Mouse (Mus musculus) liver, embryonic 11.5 days (tissue): ENCODE measurements around the gene Fam124b. TPM values are rescaled to one million over a fixed set of nuclear protein-coding genes. Genes with fewer than 3 reads are reported as not detected.

ENCODE experiments used
- ATAC-seq: fragments of 200-750 bp; cut with Nextera tagmentation; replicated peaks from 2 replicates; pipeline ENCODE4 v1.8.0; 2017; ENCODE audit warnings: moderate number of reproducible peaks, mild to moderate bottlenecking, moderate TSS enrichment, moderate library complexity; ENCODE audit not compliant: low FRiP score
- DNase-seq: peaks from one replicate; pipeline ENCODE4 v3.0.0-alpha.2; 2017; ENCODE audit warnings: low spot score
- H3K27ac ChIP-seq: fragments of 300-500 bp; sonication (generic); 2 replicates; pipeline ENCODE4 v1.5.1; 2014; ENCODE audit warnings: mild to moderate bottlenecking, low read depth, low read length, control low read depth
- H3K27me3 ChIP-seq: fragments of 300-500 bp; sonication (generic); replicated peaks from 2 replicates; pipeline ENCODE4 v1.6.1; 2014; ENCODE audit warnings: low read length, mixed read lengths; ENCODE audit not compliant: control insufficient read depth, insufficient read depth
- H3K36me3 ChIP-seq: fragments of 300-500 bp; sonication (generic); 2 replicates; pipeline ENCODE4 v1.6.1; 2014; ENCODE audit warnings: mild to moderate bottlenecking, low read length, moderate library complexity, mixed read lengths; ENCODE audit not compliant: control insufficient read depth, insufficient read depth
- H3K4me1 ChIP-seq: fragments of 300-500 bp; sonication (generic); replicated peaks from 2 replicates; pipeline ENCODE4 v1.6.1; 2014; ENCODE audit warnings: low read length, mixed read lengths; ENCODE audit not compliant: control insufficient read depth, insufficient read depth
- H3K4me2 ChIP-seq: fragments of 300-500 bp; sonication (generic); 2 replicates; pipeline ENCODE4 v1.6.1; 2014; ENCODE audit warnings: mild to moderate bottlenecking, control low read depth, moderate library complexity
- H3K4me3 ChIP-seq: fragments of 300-500 bp; sonication (generic); 2 replicates; pipeline ENCODE4 v1.5.1; 2014; ENCODE audit warnings: low read depth, low read length, control low read depth
- H3K9ac ChIP-seq: fragments of 300-500 bp; sonication (generic); 2 replicates; pipeline ENCODE4 v1.6.1; 2014; ENCODE audit warnings: low read depth, low read length, control low read depth
- H3K9me3 ChIP-seq: fragments of 300-500 bp; sonication (generic); 2 replicates; pipeline ENCODE4 v1.6.1; 2016; ENCODE audit warnings: low read length, inconsistent platforms, mixed read lengths; ENCODE audit not compliant: control insufficient read depth
- WGBS: fragments of 180-500 bp; shearing (Covaris S2); extraction: QIAGEN DNeasy Blood & Tissue Kit; methylation state at CpG from one replicate; pipeline ENCODE4 v1.1.7; 2014; 5-methylcytosine and 5-hydroxymethylcytosine counted together
- polyA plus RNA-seq: library from polyadenylated mRNA; unstranded; fragments of >200 nt; fragmentation: Nextera tagmentation; extraction: Ambion mirVana; gene quantifications from 2 replicates; pipeline ENCODE4 v1.2.1, GENCODE M21; 2014

Gene Fam124b
- polyA plus RNA-seq, result 0.08 TPM in 1 of 2 replicates, not detected in the other

DNA sequence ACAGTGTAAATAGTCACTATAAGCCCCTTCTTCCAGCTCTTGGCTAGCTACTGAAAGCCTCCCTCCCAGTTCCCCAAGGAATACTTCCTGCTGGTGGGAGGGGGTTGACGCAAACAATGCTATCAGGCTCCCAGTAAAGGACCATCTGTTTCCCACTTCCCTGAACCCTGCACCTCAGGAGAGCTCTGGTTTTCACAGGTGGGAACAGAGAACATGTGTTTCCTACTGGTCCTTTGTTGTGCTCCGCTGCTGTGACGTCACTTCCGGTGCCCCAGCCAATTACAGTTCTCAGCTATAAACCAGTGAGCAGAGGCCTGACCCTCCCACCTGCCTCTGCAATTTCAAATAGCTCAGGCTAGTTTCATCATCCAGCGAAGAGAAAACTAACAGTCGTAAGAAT lies at the start of gene Fam124b:
Gene Fam124b (minus strand): TSS at position 206 of the 400 bp plus-strand sequence.
- Histone ChIP-seq H3K4me1 (no peaks in the 10 kb centered on the region), H3K4me3 (no peak within 1 kb of the TSS), H3K36me3 (no peaks in the 10 kb centered on the region), H3K9me3 (no peaks in the 10 kb centered on the region), H3K9ac (no peak within 1 kb of the TSS), H3K27me3 (no peaks in the 10 kb centered on the region), H3K27ac (no peak within 1 kb of the TSS), H3K4me2 (no peak within 1 kb of the TSS)
- DNase-seq (no peak), ATAC-seq (peak; percentile 54)
- 45% methylated on average over 6 of the region's 6 CpGs for WGBS

GRCm38 (mm10) chr1:80260443-80260842 lies 42.2 kb upstream of the Fam124b start:
- no peak for ATAC-seq
- 78% methylated on average over 1 of the region's 1 CpGs for WGBS
- H3K36me3 ChIP-seq, result no peaks in the 10 kb centered on the region

GRCm38 (mm10) chr1:80258632-80259031 lies 40.4 kb upstream of the Fam124b start:
- ATAC-seq, result no peak
- Histone ChIP-seq H3K27ac (no peak overlapping the region), H3K36me3 (no peaks in the 10 kb centered on the region), H3K9me3 (no peaks in the 10 kb centered on the region), H3K4me2 (no peak overlapping the region), H3K9ac (no peak overlapping the region), H3K27me3 (no peaks in the 10 kb centered on the region), H3K4me1 (no peaks in the 10 kb centered on the region), H3K4me3 (no peak overlapping the region)
- no peak for DNase-seq
- WGBS, result 81% methylated on average over 4 of the region's 4 CpGs

More at GRCm38 (mm10) chr1:80260443-80260842, 42.2 kb upstream of the Fam124b start:
- Histone ChIP-seq H3K9ac (no peak overlapping the region), H3K4me2 (no peak overlapping the region), H3K4me3 (no peak overlapping the region), H3K27me3 (no peaks in the 10 kb centered on the region), H3K9me3 (no peaks in the 10 kb centered on the region), H3K27ac (no peak overlapping the region), H3K4me1 (no peaks in the 10 kb centered on the region)
- DNase-seq, result no peak

DNA sequence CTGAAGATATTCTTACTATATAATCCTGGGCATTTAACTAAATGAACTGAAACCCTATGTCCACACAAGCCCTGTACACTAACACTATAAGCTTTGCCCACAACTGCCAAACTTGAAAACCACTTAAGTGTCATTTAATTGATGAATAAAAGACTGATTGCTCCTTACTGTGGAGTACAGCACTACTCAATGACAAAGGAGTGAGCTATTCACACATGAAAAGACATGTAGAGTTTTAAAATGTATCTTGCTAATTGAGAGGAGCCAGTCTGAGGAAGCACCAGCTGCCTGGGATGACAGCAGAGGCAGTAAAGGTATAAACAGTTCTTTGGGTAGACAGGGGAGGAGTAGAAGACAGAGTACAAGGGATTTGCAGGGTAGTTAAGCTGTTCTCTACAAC lies 35.0 kb upstream of the Fam124b start:
- H3K4me3 ChIP-seq, result no peak overlapping the region
- H3K36me3 ChIP-seq, result no peaks in the 10 kb centered on the region
- H3K9me3 ChIP-seq, result no peaks in the 10 kb centered on the region
- H3K9ac ChIP-seq, result no peak overlapping the region
- H3K4me1 ChIP-seq, result no peaks in the 10 kb centered on the region
- DNase-seq, result no peak
- no peaks in the 10 kb centered on the region for H3K27me3 ChIP-seq
- ATAC-seq, result no peak
- no peak overlapping the region for H3K27ac ChIP-seq
- H3K4me2 ChIP-seq, result no peak overlapping the region

- ATAC-seq (no peak), DNase-seq (no peak)
- H3K36me3 ChIP-seq, result no peaks in the 10 kb centered on the region
- no peak overlapping the region for H3K4me2 ChIP-seq
- WGBS, result 80% methylated on average over 5 of the region's 5 CpGs
- H3K4me3 ChIP-seq, result no peak overlapping the region
- no peaks in the 10 kb centered on the region for H3K9me3 ChIP-seq
- no peak overlapping the region for H3K9ac ChIP-seq
- H3K27ac ChIP-seq, result no peak overlapping the region
- no peaks in the 10 kb centered on the region for H3K27me3 ChIP-seq
- H3K4me1 ChIP-seq, result no peaks in the 10 kb centered on the region
These were observed 32.0 kb upstream of the Fam124b start for GRCm38 (mm10) chr1:80250247-80250646.

GRCm38 (mm10) chr1:80247131-80247530 lies 28.9 kb upstream of the Fam124b start:
- Histone ChIP-seq H3K36me3 (no peaks in the 10 kb centered on the region), H3K4me1 (no peaks in the 10 kb centered on the region), H3K9ac (no peak overlapping the region), H3K4me3 (no peak overlapping the region), H3K27me3 (no peaks in the 10 kb centered on the region), H3K4me2 (no peak overlapping the region), H3K27ac (no peak overlapping the region), H3K9me3 (no peaks in the 10 kb centered on the region)
- no peak for ATAC-seq
- no peak for DNase-seq

GRCm38 (mm10) chr1:80244123-80244522 lies 25.9 kb upstream of the Fam124b start:
- ATAC-seq (no peak), DNase-seq (no peak)
- Histone ChIP-seq H3K9ac (no peak overlapping the region), H3K4me2 (no peak overlapping the region), H3K27me3 (no peaks in the 10 kb centered on the region), H3K9me3 (no peaks in the 10 kb centered on the region), H3K4me1 (no peaks in the 10 kb centered on the region), H3K36me3 (no peaks in the 10 kb centered on the region), H3K27ac (no peak overlapping the region), H3K4me3 (no peak overlapping the region)
- WGBS, result 54% methylated on average over 3 of the region's 3 CpGs

GRCm38 (mm10) chr1:80241579-80241978 lies 23.3 kb upstream of the Fam124b start:
- no peak overlapping the region for H3K4me3 ChIP-seq
- DNase-seq (no peak), ATAC-seq (no peak)
- WGBS, result 85% methylated on average over 6 of the region's 6 CpGs
- H3K9ac ChIP-seq, result no peak overlapping the region
- H3K27me3 ChIP-seq, result no peaks in the 10 kb centered on the region
- no peaks in the 10 kb centered on the region for H3K36me3 ChIP-seq
- H3K4me1 ChIP-seq, result no peaks in the 10 kb centered on the region
- no peak overlapping the region for H3K27ac ChIP-seq
- no peak overlapping the region for H3K4me2 ChIP-seq
- H3K9me3 ChIP-seq, result no peaks in the 10 kb centered on the region

- no peak for ATAC-seq
- no peak overlapping the region for H3K4me2 ChIP-seq
- no peak overlapping the region for H3K4me3 ChIP-seq
- no peak for DNase-seq
- no peaks in the 10 kb centered on the region for H3K27me3 ChIP-seq
- no peaks in the 10 kb centered on the region for H3K9me3 ChIP-seq
- H3K36me3 ChIP-seq, result no peaks in the 10 kb centered on the region
- WGBS, result 64% methylated on average over 12 of the region's 12 CpGs
- no peak overlapping the region for H3K27ac ChIP-seq
- no peaks in the 10 kb centered on the region for H3K4me1 ChIP-seq
- no peak overlapping the region for H3K9ac ChIP-seq
These were observed 21.9 kb upstream of the Fam124b start for GRCm38 (mm10) chr1:80240017-80240660.
